8 mouse cellular contexts compared by ENCODE assay signal in the genomic region with DNA sequence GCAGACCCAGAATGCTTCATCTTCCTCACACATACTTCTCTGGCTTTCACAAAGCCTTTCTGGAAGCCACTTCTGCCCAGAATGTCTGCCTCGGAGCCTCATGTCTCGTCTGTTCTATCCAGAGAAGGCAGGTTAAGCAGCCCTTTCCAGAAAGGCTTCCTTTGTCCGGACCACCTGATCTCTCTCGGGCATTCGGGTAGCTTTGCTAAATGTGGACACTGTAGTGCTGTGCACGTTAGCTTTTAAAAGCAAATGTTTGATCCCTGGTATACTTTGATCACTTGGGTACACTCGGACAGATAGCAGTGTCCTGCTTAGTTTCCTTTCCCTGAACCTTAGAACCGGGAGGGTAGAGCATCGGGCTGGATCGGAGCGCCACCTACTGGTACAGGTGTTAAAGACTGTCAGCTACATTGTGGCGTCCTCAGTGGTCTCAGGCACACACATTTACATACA. TPM values are rescaled to one million over a fixed set of nuclear protein-coding genes. Genes with fewer than 3 reads are reported as not detected.
DNase-seq lines count a peak whose midpoint lies in the region; ATAC-seq and TF ChIP-seq lines count a peak whose summit lies in the region.

No protein-coding gene starts in this region.

- ATAC-seq in heart, embryonic 11.5 days (replicated peaks; ENCODE audit: insufficient number of reproducible peaks, low FRiP score, low TSS enrichment): no peak
- ATAC-seq in kidney, embryonic 15.5 days (replicated peaks; ENCODE audit: low FRiP score): peak; percentile 81

- peaks cover 2% of the 10 kb centered on the region; the same call in 1 of the 2 replicates for H3K4me1 ChIP-seq in embryonic fibroblast, embryonic 13.5 days (ENCODE audit: control insufficient read depth, insufficient read depth, low read length)
- H3K4me1 ChIP-seq in heart, embryonic 11.5 days (ENCODE audit: control insufficient read depth, insufficient read depth, low read length): peaks cover 5% of the 10 kb centered on the region
- H3K4me1 ChIP-seq in kidney, embryonic 15.5 days: 0 out of 2 replicates have a peak, but pooled peaks cover 3% of the 10 kb centered on the region

- peak overlapping the region; percentile 48 for H3K4me2 ChIP-seq in heart, embryonic 11.5 days
- H3K4me2 ChIP-seq in kidney, embryonic 15.5 days: peak overlapping the region; percentile 60

- WGBS in heart, embryonic 11.5 days (ENCODE audit: insufficient replicate concordance): 13% methylated on average over 12 of the region's 12 CpGs
- WGBS in kidney, embryonic 15.5 days: 14% methylated on average over 12 of the region's 12 CpGs

- peak overlapping the region; percentile 46 for H3ac ChIP-seq in C2C12 (ENCODE audit: control insufficient read depth, insufficient read length, low read depth)

- no peaks in the 10 kb centered on the region for H3K79me2 ChIP-seq in C2C12 (ENCODE audit: control insufficient read depth, insufficient read depth)

- H3K79me3 ChIP-seq in C2C12 (ENCODE audit: low read depth): no peaks in the 10 kb centered on the region

- H3K27ac ChIP-seq in embryonic fibroblast, embryonic 13.5 days (ENCODE audit: insufficient read depth, low read length): no peak overlapping the region
- no peak overlapping the region for H3K27ac ChIP-seq in heart, embryonic 11.5 days (ENCODE audit: low read depth, low read length)
- H3K27ac ChIP-seq in kidney, embryonic 15.5 days: no peak overlapping the region

- H3K36me3 ChIP-seq in C2C12 (ENCODE audit: control insufficient read depth, insufficient read depth): no peaks in the 10 kb centered on the region
- no peaks in the 10 kb centered on the region for H3K36me3 ChIP-seq in heart, embryonic 11.5 days (ENCODE audit: control insufficient read depth, insufficient read depth, low read length)
- no peaks in the 10 kb centered on the region for H3K36me3 ChIP-seq in kidney, embryonic 15.5 days

- H3K9ac ChIP-seq in heart, embryonic 11.5 days (ENCODE audit: low read depth, low read length): peak overlapping the region; percentile 50; the same call in 1 of the 2 replicates
- H3K9ac ChIP-seq in kidney, embryonic 15.5 days: 0 out of 2 replicates have a peak overlapping the region, but pooled peaks have one; percentile 33

- no peaks in the 10 kb centered on the region for H3K9me3 ChIP-seq in heart, embryonic 11.5 days (replicated peaks; ENCODE audit: control insufficient read depth, low read length)
- H3K9me3 ChIP-seq in kidney, embryonic 15.5 days (replicated peaks): no peaks in the 10 kb centered on the region

- peak; percentile 91 for DNase-seq in brain, adult 2 months (ENCODE audit: low read depth, low spot score)
- peak; percentile 92 for DNase-seq in liver
- peak; percentile 10 to 18 for DNase-seq in monocyte, adult 2 months (ENCODE audit: low read depth in 1 of 2, low spot score in 2 of 2)
- peak; percentile 73 to 85 for DNase-seq in spleen, postnatal 14 days (ENCODE audit: low spot score in 2 of 2)

- no peaks in the 10 kb centered on the region for H3K27me3 ChIP-seq in C2C12 (ENCODE audit: control insufficient read depth, insufficient read depth, insufficient read length)
- H3K27me3 ChIP-seq in heart, embryonic 11.5 days (ENCODE audit: control insufficient read depth, insufficient read depth, low read length): no peaks in the 10 kb centered on the region
- H3K27me3 ChIP-seq in kidney, embryonic 15.5 days: no peaks in the 10 kb centered on the region

- peak; percentile 74 for TF ChIP-seq CTCF in C2C12 (IDR thresholded peaks at IDR 0.05; ENCODE audit: control insufficient read depth, insufficient read depth, insufficient read length)
- peak; percentile 97 for TF ChIP-seq CTCF in embryonic fibroblast, embryonic 13.5 days (IDR thresholded peaks at IDR 0.05; ENCODE audit: borderline replicate concordance, insufficient read depth, low read length)

- no peak overlapping the region for H3K4me3 ChIP-seq in C2C12 (ENCODE audit: insufficient read depth, poor library complexity, severe bottlenecking)
- peak overlapping the region; percentile 24; the same call in 1 of the 2 replicates for H3K4me3 ChIP-seq in embryonic fibroblast, embryonic 13.5 days (ENCODE audit: insufficient read depth, low read length)
- peak overlapping the region; percentile 23 for H3K4me3 ChIP-seq in heart, embryonic 11.5 days (ENCODE audit: low read depth, low read length)
- H3K4me3 ChIP-seq in kidney, embryonic 15.5 days (replicated peaks): peak overlapping the region; percentile 40

- TF ChIP-seq POLR2A in embryonic fibroblast, embryonic 13.5 days (IDR thresholded peaks at IDR 0.05; ENCODE audit: low read depth, low read length): no peak

TF ChIP-seq in C2C12, 6 proteins besides CTCF, POLR2A, EP300 and RAD21:
- TF ChIP-seq USF1 (IDR thresholded peaks at IDR 0.05; ENCODE audit: low read depth): no peak
- no peak for TF ChIP-seq CEBPB (IDR thresholded peaks at IDR 0.05; ENCODE audit: low read depth)
- TF ChIP-seq MAX (IDR thresholded peaks at IDR 0.05): no peak
- no peak for TF ChIP-seq FOSL1 (IDR thresholded peaks at IDR 0.05; ENCODE audit: insufficient read depth, low read length, poor library complexity, severe bottlenecking)
- no peak for TF ChIP-seq MYOG (IDR thresholded peaks at IDR 0.05; ENCODE audit: control insufficient read depth, extremely low read depth, insufficient read length)
- no peak for TF ChIP-seq MYOD1 (IDR thresholded peaks at IDR 0.05; ENCODE audit: control insufficient read depth, insufficient read length, low read depth)

RNA-seq across cellular contexts. Expression of a gene that starts 29.7 kb away (rescaled TPM):
- polyA plus RNA-seq in C2C12 (2012; fragmentation: generic; extraction: Trizol): 2.5 TPM
- 6.0 and 10.5 TPM in 2 replicates for polyA plus RNA-seq in embryonic fibroblast, embryonic 13.5 days (2011; ENCODE audit: insufficient read length, low read depth, missing spikeins)
- 20.0 and 25.7 TPM in 2 replicates for polyA plus RNA-seq in heart, embryonic 11.5 days (2014; fragmentation: Nextera tagmentation; extraction: Ambion mirVana)
- 33.3 and 33.6 TPM in 2 replicates for polyA plus RNA-seq in kidney, embryonic 15.5 days (2015; fragmentation: Nextera tagmentation; extraction: Ambion mirVana)

Comparison
In these comparisons a context has a peak if more than half of its experiments do, and no peak if none do; other contexts are left out.
1. DNase-seq: peak in every context shown above with its lines; median percentile 92 in liver; 91 in brain, adult 2 months; 79 in spleen, postnatal 14 days; 14 in monocyte, adult 2 months.